Mouse (Mus musculus): ENCODE data around the gene Edc3. TPM values are rescaled to one million over a fixed set of nuclear protein-coding genes. Genes with fewer than 3 reads are reported as not detected.

Edc3 gene
- polyA plus RNA-seq, 1 experiment, result 31.4 TPM

- no peak for DNase-seq
- WGBS, result 93% methylated on average over 2 of the region's 2 CpGs
Observed at GRCm38 (mm10) chr9:57712194-57712593, 3.9 kb downstream of the Edc3 start.

GRCm38 (mm10) chr9:57718408-57718807, 10.1 kb downstream of the Edc3 start:
- no peaks in the 10 kb centered on the region for H3K27me3 ChIP-seq (ENCODE audit: control insufficient read depth, insufficient read depth, low read length)
- 91% methylated on average over 7 of the region's 7 CpGs for WGBS
- H3K4me3 ChIP-seq (ENCODE audit: control insufficient read depth, insufficient read depth, low read length), result no peak overlapping the region
- H3K4me1 ChIP-seq (replicated peaks; ENCODE audit: control insufficient read depth, insufficient read depth, low read length), result no peaks in the 10 kb centered on the region
- H3K27ac ChIP-seq (ENCODE audit: control insufficient read depth, insufficient read depth, low read length), result no peak overlapping the region
- H3K36me3 ChIP-seq (ENCODE audit: control insufficient read depth, insufficient read depth, low read length), result peaks cover 58% of the 10 kb centered on the region
- TF ChIP-seq CTCF (IDR thresholded peaks at IDR 0.05; ENCODE audit: borderline replicate concordance, control insufficient read depth, extremely low read depth, insufficient read depth, low read length, poor library complexity) (no peak), POLR2A (IDR thresholded peaks at IDR 0.05; ENCODE audit: control insufficient read depth, extremely low read depth, insufficient read depth, low read length, poor library complexity) (no peak)
- no peak for DNase-seq

More at GRCm38 (mm10) chr9:57712194-57712593, 3.9 kb downstream of the Edc3 start:
- no peak overlapping the region for H3K27ac ChIP-seq (ENCODE audit: control insufficient read depth, insufficient read depth, low read length)
- no peak overlapping the region for H3K4me3 ChIP-seq (ENCODE audit: control insufficient read depth, insufficient read depth, low read length)
- no peaks in the 10 kb centered on the region for H3K27me3 ChIP-seq (ENCODE audit: control insufficient read depth, insufficient read depth, low read length)
- H3K36me3 ChIP-seq (ENCODE audit: control insufficient read depth, insufficient read depth, low read length), result peaks cover 41% of the 10 kb centered on the region
- no peak for TF ChIP-seq CTCF (IDR thresholded peaks at IDR 0.05; ENCODE audit: borderline replicate concordance, control insufficient read depth, extremely low read depth, insufficient read depth, low read length, poor library complexity)
- TF ChIP-seq POLR2A (IDR thresholded peaks at IDR 0.05; ENCODE audit: control insufficient read depth, extremely low read depth, insufficient read depth, low read length, poor library complexity), result no peak
- H3K4me1 ChIP-seq (replicated peaks; ENCODE audit: control insufficient read depth, insufficient read depth, low read length), result peaks cover 9% of the 10 kb centered on the region

GRCm38 (mm10) chr9:57720736-57721135, 12.4 kb downstream of the Edc3 start:
- DNase-seq, result no peak
- Histone ChIP-seq H3K27ac (ENCODE audit: control insufficient read depth, insufficient read depth, low read length) (no peak overlapping the region), H3K4me3 (ENCODE audit: control insufficient read depth, insufficient read depth, low read length) (no peak overlapping the region), H3K4me1 (replicated peaks; ENCODE audit: control insufficient read depth, insufficient read depth, low read length) (no peaks in the 10 kb centered on the region), H3K36me3 (ENCODE audit: control insufficient read depth, insufficient read depth, low read length) (peaks cover 35% of the 10 kb centered on the region), H3K27me3 (ENCODE audit: control insufficient read depth, insufficient read depth, low read length) (no peaks in the 10 kb centered on the region)
- TF ChIP-seq POLR2A (IDR thresholded peaks at IDR 0.05; ENCODE audit: control insufficient read depth, extremely low read depth, insufficient read depth, low read length, poor library complexity) (no peak), CTCF (IDR thresholded peaks at IDR 0.05; ENCODE audit: borderline replicate concordance, control insufficient read depth, extremely low read depth, insufficient read depth, low read length, poor library complexity) (no peak)
- 97% methylated on average over 3 of the region's 3 CpGs for WGBS

DNA sequence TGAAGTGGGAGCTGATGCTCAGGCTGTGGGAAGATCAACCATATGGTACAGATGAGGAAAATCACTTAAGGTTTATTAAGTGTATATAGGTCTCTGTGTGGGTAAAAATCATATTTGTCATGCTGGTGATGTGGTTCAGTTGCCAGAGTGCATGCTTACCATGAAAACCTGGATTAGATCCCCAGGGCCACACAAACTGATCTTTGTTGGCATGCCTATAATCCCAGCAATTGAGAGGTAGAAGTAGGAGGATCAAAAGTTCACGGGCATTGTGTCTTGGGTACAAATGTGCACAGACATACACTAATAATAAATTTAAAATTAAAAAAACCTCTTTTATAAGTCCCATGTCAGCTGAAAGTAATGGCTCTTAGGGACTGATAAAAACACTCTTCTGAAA, 14.0 kb downstream of the Edc3 start:
- H3K36me3 ChIP-seq (ENCODE audit: control insufficient read depth, insufficient read depth, low read length), result peaks cover 23% of the 10 kb centered on the region
- no peak for DNase-seq
- no peak overlapping the region for H3K4me3 ChIP-seq (ENCODE audit: control insufficient read depth, insufficient read depth, low read length)
- no peak overlapping the region for H3K27ac ChIP-seq (ENCODE audit: control insufficient read depth, insufficient read depth, low read length)
- 100% methylated on average over 1 of the region's 1 CpGs for WGBS
- H3K4me1 ChIP-seq (replicated peaks; ENCODE audit: control insufficient read depth, insufficient read depth, low read length), result no peaks in the 10 kb centered on the region
- H3K27me3 ChIP-seq (ENCODE audit: control insufficient read depth, insufficient read depth, low read length), result no peaks in the 10 kb centered on the region
- TF ChIP-seq POLR2A (IDR thresholded peaks at IDR 0.05; ENCODE audit: control insufficient read depth, extremely low read depth, insufficient read depth, low read length, poor library complexity) (no peak), CTCF (IDR thresholded peaks at IDR 0.05; ENCODE audit: borderline replicate concordance, control insufficient read depth, extremely low read depth, insufficient read depth, low read length, poor library complexity) (no peak)

DNA sequence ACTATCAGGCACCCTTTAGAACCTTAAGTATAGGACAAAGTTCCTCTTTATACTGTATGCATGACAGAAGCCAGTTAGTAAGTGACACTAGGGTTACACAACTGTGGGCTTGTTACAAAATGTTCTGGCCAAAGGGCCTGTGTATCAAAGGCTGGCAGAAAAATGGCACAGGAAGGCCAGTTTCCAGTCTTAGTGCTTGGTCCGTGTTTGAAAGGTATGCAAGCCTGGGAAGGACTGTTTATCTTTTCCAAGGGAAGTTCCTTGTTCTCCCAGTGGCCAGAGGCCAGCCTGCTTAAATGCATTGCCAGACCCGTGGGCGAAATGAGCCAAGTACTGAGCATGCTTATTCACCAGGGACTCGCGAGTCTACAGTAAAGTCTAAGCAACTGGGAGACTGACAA, 15.0 kb downstream of the Edc3 start:
- peaks cover 22% of the 10 kb centered on the region for H3K36me3 ChIP-seq (ENCODE audit: control insufficient read depth, insufficient read depth, low read length)

DNA sequence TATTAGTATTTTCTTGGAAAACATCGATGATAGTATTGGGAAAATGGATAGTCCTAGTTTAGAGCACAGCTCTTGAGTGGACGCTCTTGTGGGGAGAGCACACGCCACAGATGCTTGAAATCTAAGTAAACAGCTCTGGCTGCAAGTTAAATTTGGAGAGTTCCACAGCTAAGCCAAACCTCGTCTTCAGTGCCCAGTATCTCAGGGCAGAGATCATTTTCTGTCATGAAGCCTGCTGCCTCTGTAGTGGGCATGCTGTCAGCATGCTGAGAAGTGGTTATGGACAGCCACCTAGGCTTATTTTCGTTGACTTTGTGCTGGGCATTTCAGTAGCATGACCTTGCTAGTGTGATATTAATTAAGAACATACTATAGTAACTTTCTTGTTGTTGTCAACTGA, 15.5 kb downstream of the Edc3 start:
- WGBS, result 95% methylated on average over 5 of the region's 5 CpGs
- Histone ChIP-seq H3K27ac (ENCODE audit: control insufficient read depth, insufficient read depth, low read length) (no peak overlapping the region), H3K27me3 (ENCODE audit: control insufficient read depth, insufficient read depth, low read length) (no peaks in the 10 kb centered on the region), H3K4me3 (ENCODE audit: control insufficient read depth, insufficient read depth, low read length) (no peak overlapping the region), H3K36me3 (ENCODE audit: control insufficient read depth, insufficient read depth, low read length) (peaks cover 20% of the 10 kb centered on the region), H3K4me1 (replicated peaks; ENCODE audit: control insufficient read depth, insufficient read depth, low read length) (no peaks in the 10 kb centered on the region)
- DNase-seq, result no peak
- TF ChIP-seq POLR2A (IDR thresholded peaks at IDR 0.05; ENCODE audit: control insufficient read depth, extremely low read depth, insufficient read depth, low read length, poor library complexity), result no peak
- no peak for TF ChIP-seq CTCF (IDR thresholded peaks at IDR 0.05; ENCODE audit: borderline replicate concordance, control insufficient read depth, extremely low read depth, insufficient read depth, low read length, poor library complexity)

More for the DNA sequence above, 15.0 kb downstream of the Edc3 start:
- no peaks in the 10 kb centered on the region for H3K27me3 ChIP-seq (ENCODE audit: control insufficient read depth, insufficient read depth, low read length)
- TF ChIP-seq CTCF (IDR thresholded peaks at IDR 0.05; ENCODE audit: borderline replicate concordance, control insufficient read depth, extremely low read depth, insufficient read depth, low read length, poor library complexity) (no peak), POLR2A (IDR thresholded peaks at IDR 0.05; ENCODE audit: control insufficient read depth, extremely low read depth, insufficient read depth, low read length, poor library complexity) (no peak)
- WGBS, result 77% methylated on average over 5 of the region's 5 CpGs
- H3K4me1 ChIP-seq (replicated peaks; ENCODE audit: control insufficient read depth, insufficient read depth, low read length), result no peaks in the 10 kb centered on the region
- no peak overlapping the region for H3K27ac ChIP-seq (ENCODE audit: control insufficient read depth, insufficient read depth, low read length)
- H3K4me3 ChIP-seq (ENCODE audit: control insufficient read depth, insufficient read depth, low read length), result no peak overlapping the region
- no peak for DNase-seq

DNA sequence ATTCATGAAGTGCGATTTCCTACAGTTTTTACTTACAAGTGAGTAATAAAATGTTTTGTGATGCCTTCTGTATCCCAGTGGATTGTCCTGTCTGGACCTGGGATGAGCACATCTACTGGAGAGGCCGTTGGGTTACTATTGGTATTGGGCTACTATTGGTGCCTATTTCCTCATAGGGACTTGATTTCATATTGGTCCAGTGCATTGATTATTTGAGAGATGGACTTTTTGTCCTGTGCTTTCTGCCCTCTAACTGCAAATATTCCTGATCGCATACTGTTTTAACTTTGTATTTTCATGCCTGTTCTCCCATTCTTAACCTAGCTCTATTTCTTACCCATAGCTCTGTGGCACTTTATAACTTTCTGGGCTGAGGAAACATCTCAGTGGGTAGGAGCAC, 16.4 kb downstream of the Edc3 start:
- no peak for DNase-seq
- H3K36me3 ChIP-seq (ENCODE audit: control insufficient read depth, insufficient read depth, low read length), result peaks cover 20% of the 10 kb centered on the region
- 97% methylated on average over 3 of the region's 3 CpGs for WGBS

More for the DNA sequence above, 16.4 kb downstream of the Edc3 start:
- TF ChIP-seq CTCF (IDR thresholded peaks at IDR 0.05; ENCODE audit: borderline replicate concordance, control insufficient read depth, extremely low read depth, insufficient read depth, low read length, poor library complexity) (no peak), POLR2A (IDR thresholded peaks at IDR 0.05; ENCODE audit: control insufficient read depth, extremely low read depth, insufficient read depth, low read length, poor library complexity) (no peak)
- no peaks in the 10 kb centered on the region for H3K27me3 ChIP-seq (ENCODE audit: control insufficient read depth, insufficient read depth, low read length)
- no peak overlapping the region for H3K27ac ChIP-seq (ENCODE audit: control insufficient read depth, insufficient read depth, low read length)
- no peaks in the 10 kb centered on the region for H3K4me1 ChIP-seq (replicated peaks; ENCODE audit: control insufficient read depth, insufficient read depth, low read length)
- no peak overlapping the region for H3K4me3 ChIP-seq (ENCODE audit: control insufficient read depth, insufficient read depth, low read length)
